Mouse (Mus musculus): ENCODE results near the gene Ccdc9b. TPM values are rescaled to one million over a fixed set of nuclear protein-coding genes. Genes with fewer than 3 reads are reported as not detected.

Gene Ccdc9b
- polyA plus RNA-seq (2012; rRNA removed), result 3.5 and 4.2 TPM in 2 replicates

GRCm38 (mm10) chr2:118761906-118762783 lies at the start of gene Ccdc9b:
Gene Ccdc9b, minus strand, starts transcription at chr2:118762661.
- TF ChIP-seq POLR2A (IDR thresholded peaks at IDR 0.05; ENCODE audit: extremely low read depth, insufficient read depth, low read length) (no peak), CTCF (IDR thresholded peaks at IDR 0.05; ENCODE audit: extremely low read depth, insufficient read depth, low read length) (no peak)
- H3K27ac ChIP-seq (ENCODE audit: insufficient read depth, low read length), result peak within 1 kb of the TSS; percentile 96
- H3K4me3 ChIP-seq (ENCODE audit: insufficient read depth, low read length), result peak within 1 kb of the TSS; percentile 26
- H3K4me1 ChIP-seq (ENCODE audit: control insufficient read depth, insufficient read depth, low read length), result peaks cover 8% of the 10 kb centered on the region

GRCm38 (mm10) chr2:118810861-118811260 lies 48.4 kb upstream of the Ccdc9b start:
- Histone ChIP-seq H3K4me3 (ENCODE audit: insufficient read depth, low read length) (no peak overlapping the region), H3K27ac (ENCODE audit: insufficient read depth, low read length) (no peak overlapping the region), H3K4me1 (ENCODE audit: control insufficient read depth, insufficient read depth, low read length) (no peaks in the 10 kb centered on the region)
- TF ChIP-seq POLR2A (IDR thresholded peaks at IDR 0.05; ENCODE audit: extremely low read depth, insufficient read depth, low read length) (no peak), CTCF (IDR thresholded peaks at IDR 0.05; ENCODE audit: extremely low read depth, insufficient read depth, low read length) (no peak)

GRCm38 (mm10) chr2:118806860-118807259 lies 44.4 kb upstream of the Ccdc9b start:
- H3K4me1 ChIP-seq (ENCODE audit: control insufficient read depth, insufficient read depth, low read length), result no peaks in the 10 kb centered on the region

DNA sequence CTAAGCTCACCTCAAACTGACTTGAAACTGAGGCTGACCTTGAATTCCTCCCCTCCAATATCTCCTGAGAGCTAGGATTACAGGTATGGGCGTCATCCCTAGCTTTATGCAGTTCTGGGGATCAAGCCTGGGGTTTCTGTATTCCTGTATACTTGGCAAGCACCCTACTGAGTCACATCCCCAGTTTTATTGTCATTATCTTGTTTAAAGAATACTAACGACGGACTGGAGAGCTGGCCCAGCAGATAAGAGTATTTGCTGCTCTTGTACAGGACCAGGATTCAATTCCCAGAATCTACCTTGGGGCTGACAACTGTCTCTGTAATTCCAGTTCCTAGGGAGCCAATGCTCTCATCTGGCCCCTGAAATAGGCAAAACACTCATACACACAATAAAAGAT lies 43.3 kb upstream of the Ccdc9b start:
- no peak overlapping the region for H3K4me3 ChIP-seq (ENCODE audit: insufficient read depth, low read length)
- H3K4me1 ChIP-seq (ENCODE audit: control insufficient read depth, insufficient read depth, low read length), result no peaks in the 10 kb centered on the region
- no peak overlapping the region for H3K27ac ChIP-seq (ENCODE audit: insufficient read depth, low read length)
- TF ChIP-seq POLR2A (IDR thresholded peaks at IDR 0.05; ENCODE audit: extremely low read depth, insufficient read depth, low read length) (no peak), CTCF (IDR thresholded peaks at IDR 0.05; ENCODE audit: extremely low read depth, insufficient read depth, low read length) (no peak)

More at GRCm38 (mm10) chr2:118806860-118807259, 44.4 kb upstream of the Ccdc9b start:
- TF ChIP-seq CTCF (IDR thresholded peaks at IDR 0.05; ENCODE audit: extremely low read depth, insufficient read depth, low read length) (no peak), POLR2A (IDR thresholded peaks at IDR 0.05; ENCODE audit: extremely low read depth, insufficient read depth, low read length) (no peak)
- H3K27ac ChIP-seq (ENCODE audit: insufficient read depth, low read length), result no peak overlapping the region
- H3K4me3 ChIP-seq (ENCODE audit: insufficient read depth, low read length), result no peak overlapping the region

DNA sequence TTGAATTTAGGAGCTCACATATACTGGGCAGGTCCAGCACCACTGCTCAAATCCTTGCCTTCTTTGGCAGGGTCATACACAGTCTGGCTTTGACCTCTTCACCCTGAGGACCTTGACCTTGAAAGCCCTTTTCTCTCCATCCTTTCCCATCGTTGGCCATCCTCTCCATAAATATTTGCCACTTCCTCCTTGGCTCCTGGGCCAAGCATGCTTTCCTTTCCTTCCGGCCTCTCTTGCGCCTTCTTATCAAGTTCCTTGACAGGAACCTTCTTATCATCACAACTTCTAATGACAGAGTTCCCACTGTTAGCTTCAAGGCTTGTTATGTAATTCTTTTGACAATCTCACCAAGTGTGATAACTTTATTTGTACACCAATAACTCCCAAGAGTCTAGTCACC lies 42.7 kb upstream of the Ccdc9b start:
- Histone ChIP-seq H3K4me3 (ENCODE audit: insufficient read depth, low read length) (no peak overlapping the region), H3K4me1 (ENCODE audit: control insufficient read depth, insufficient read depth, low read length) (no peaks in the 10 kb centered on the region; the same call in 1 of the 2 replicates), H3K27ac (ENCODE audit: insufficient read depth, low read length) (no peak overlapping the region)
- TF ChIP-seq POLR2A (IDR thresholded peaks at IDR 0.05; ENCODE audit: extremely low read depth, insufficient read depth, low read length), result no peak
- no peak for TF ChIP-seq CTCF (IDR thresholded peaks at IDR 0.05; ENCODE audit: extremely low read depth, insufficient read depth, low read length)

- TF ChIP-seq CTCF (IDR thresholded peaks at IDR 0.05; ENCODE audit: extremely low read depth, insufficient read depth, low read length) (no peak), POLR2A (IDR thresholded peaks at IDR 0.05; ENCODE audit: extremely low read depth, insufficient read depth, low read length) (no peak)
- Histone ChIP-seq H3K4me1 (ENCODE audit: control insufficient read depth, insufficient read depth, low read length) (no peaks in the 10 kb centered on the region; the same call in 1 of the 2 replicates), H3K27ac (ENCODE audit: insufficient read depth, low read length) (no peak overlapping the region), H3K4me3 (ENCODE audit: insufficient read depth, low read length) (no peak overlapping the region)
Observed at GRCm38 (mm10) chr2:118804474-118804873, 42.0 kb upstream of the Ccdc9b start.

DNA sequence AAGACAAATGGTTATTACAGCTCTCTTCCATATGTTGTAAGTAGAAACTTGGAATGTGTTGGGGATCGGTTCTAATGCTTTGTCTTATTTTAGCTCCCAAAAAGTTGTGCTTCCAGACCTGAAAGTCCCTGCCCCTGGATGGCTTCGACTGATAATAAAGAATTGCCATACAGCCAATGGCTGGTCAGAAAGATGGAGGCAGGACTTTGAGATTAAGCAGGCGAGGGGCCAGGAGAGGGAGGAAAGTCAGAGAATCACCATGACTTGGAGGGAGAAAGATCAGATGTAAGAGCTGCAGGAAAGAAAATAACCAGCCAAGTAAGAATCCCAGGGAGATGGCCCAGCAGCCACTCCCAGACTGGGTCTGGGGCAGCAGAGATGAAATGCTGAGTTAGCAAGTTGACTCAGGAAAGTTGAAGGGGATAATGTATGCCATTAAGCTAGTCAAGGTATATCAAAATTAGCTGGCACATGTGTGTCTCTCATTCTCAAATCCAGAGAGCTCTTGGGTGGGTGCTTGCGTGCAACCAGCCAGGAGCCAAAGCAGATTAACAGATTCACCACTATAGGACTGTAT lies 40.2 kb upstream of the Ccdc9b start:
- Histone ChIP-seq H3K27ac (ENCODE audit: insufficient read depth, low read length) (no peak overlapping the region), H3K4me3 (ENCODE audit: insufficient read depth, low read length) (no peak overlapping the region), H3K4me1 (ENCODE audit: control insufficient read depth, insufficient read depth, low read length) (no peaks in the 10 kb centered on the region; the same call in 1 of the 2 replicates)
- TF ChIP-seq CTCF (IDR thresholded peaks at IDR 0.05; ENCODE audit: extremely low read depth, insufficient read depth, low read length) (no peak), POLR2A (IDR thresholded peaks at IDR 0.05; ENCODE audit: extremely low read depth, insufficient read depth, low read length) (no peak)

DNA sequence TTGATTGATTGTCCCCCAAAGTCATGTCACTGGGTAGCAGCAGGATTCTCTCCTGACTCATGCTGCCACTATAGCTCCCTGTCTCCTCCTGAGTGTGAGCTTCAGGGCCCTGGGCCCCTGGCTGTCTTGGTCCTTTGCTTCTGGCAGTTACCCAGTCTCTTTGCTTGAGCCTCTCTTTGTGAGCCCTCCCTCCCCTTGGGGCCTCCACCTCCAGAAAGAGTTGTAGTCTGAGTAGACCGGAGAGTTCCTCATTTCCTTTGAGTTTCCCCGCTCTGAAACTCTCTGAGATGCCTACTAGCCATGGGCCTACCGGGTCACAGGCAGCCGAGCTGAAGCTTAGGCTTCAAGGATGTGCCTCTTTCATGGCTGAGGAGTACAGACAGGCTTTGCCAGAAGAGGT lies 31.2 kb upstream of the Ccdc9b start:
- TF ChIP-seq CTCF (IDR thresholded peaks at IDR 0.05; ENCODE audit: extremely low read depth, insufficient read depth, low read length) (no peak), POLR2A (IDR thresholded peaks at IDR 0.05; ENCODE audit: extremely low read depth, insufficient read depth, low read length) (no peak)
- Histone ChIP-seq H3K27ac (ENCODE audit: insufficient read depth, low read length) (no peak overlapping the region), H3K4me3 (ENCODE audit: insufficient read depth, low read length) (no peak overlapping the region), H3K4me1 (ENCODE audit: control insufficient read depth, insufficient read depth, low read length) (no peaks in the 10 kb centered on the region)

- no peak overlapping the region for H3K27ac ChIP-seq (ENCODE audit: insufficient read depth, low read length)
- TF ChIP-seq CTCF (IDR thresholded peaks at IDR 0.05; ENCODE audit: extremely low read depth, insufficient read depth, low read length) (no peak), POLR2A (IDR thresholded peaks at IDR 0.05; ENCODE audit: extremely low read depth, insufficient read depth, low read length) (no peak)
- no peak overlapping the region for H3K4me3 ChIP-seq (ENCODE audit: insufficient read depth, low read length)
- H3K4me1 ChIP-seq (ENCODE audit: control insufficient read depth, insufficient read depth, low read length), result no peaks in the 10 kb centered on the region
Observed at GRCm38 (mm10) chr2:118792259-118792613, 29.8 kb upstream of the Ccdc9b start.

Data from cortical plate, adult 2 months (tissue).